Mouse (Mus musculus) Patski (cell line): Measurements from ENCODE around the gene Npff. TPM values are rescaled to one million over a fixed set of nuclear protein-coding genes. Genes with fewer than 3 reads are reported as not detected.

Experiments used
- ATAC-seq: fragments of 100-300 bp; one replicate; pipeline ENCODE4 v1.8.0; 2021
- CTCF ChIA-PET: fragments of 350-600 bp; sonication (Branson Sonifier 250); formaldehyde crosslinking; loops from one replicate; lab custom pipeline; 2022; ENCODE audit warnings: inconsistent platforms; lab: Charles Lee
- POLR2A ChIA-PET: fragments of 350-600 bp; sonication (Branson Sonifier 250); formaldehyde crosslinking; loops from one replicate; lab custom pipeline; 2022; ENCODE audit warnings: antibody characterized with exemption, inconsistent platforms; lab: Charles Lee
- DNase-seq: peaks from one replicate; pipeline ENCODE4 v3.0.0-alpha.2; 2011; ENCODE audit warnings: low read depth, low spot score
- H3K27me3 ChIP-seq: fragments of 371-371 bp; one replicate; pipeline ENCODE4 v1.5.1; 2021
- CTCF ChIP-seq: fragments of 100-300 bp; IDR thresholded peaks from one replicate; pipeline ENCODE4 v1.5.1; 2021
- in situ Hi-C: fragments of 300-500 bp; cut with MboI; formaldehyde crosslinking; loops from 3 replicates; pipeline ENCODE4 v1.11.1; 2018; ENCODE audit warnings: low pct_unique_long_range_greater_than_20kb, mixed read lengths
- polyA plus RNA-seq: library from polyadenylated mRNA; unstranded; gene quantifications from one replicate; pipeline ENCODE4 v1.2.3, GENCODE M21; 2021

The Npff gene
- polyA plus RNA-seq, 1 experiment from 2014 or later = 0.83 TPM

DNA sequence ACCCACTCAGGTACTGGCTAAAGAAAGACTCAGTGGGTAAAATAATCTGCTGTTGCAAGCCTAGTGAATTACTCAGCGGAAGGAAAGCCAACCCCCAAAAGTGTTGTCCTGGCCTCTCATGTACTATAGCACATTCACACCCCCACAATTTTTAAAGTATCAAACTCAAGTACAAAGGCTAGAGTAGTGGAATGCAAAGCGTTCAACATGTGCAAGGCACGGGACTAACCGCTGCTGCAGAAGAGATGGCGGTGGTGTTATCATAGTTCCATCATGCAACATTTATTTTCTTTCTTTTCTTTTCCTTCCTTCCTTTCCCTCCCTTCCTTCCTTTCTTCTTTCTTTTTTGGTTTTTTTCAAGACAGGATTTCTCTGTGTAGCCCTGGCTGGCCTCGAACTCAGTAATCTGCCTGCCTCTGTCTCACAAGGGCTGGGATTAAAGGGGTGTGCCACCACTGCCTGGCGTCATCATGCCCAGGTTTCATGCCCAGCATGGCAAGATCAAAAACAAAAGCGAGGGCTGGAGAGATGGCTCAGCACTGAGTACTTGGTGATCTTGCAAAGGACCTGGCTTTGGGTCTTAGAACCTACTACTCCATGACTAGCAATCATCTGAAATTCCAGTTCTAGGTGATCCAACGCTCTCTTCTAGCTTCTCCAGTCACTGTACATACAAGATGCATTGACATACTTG, 18.8 kb downstream of the Npff start:
- no peak for TF ChIP-seq CTCF
- no peak for DNase-seq
- ChIA-PET POLR2A (interaction anchor here (0.7 to 2.0 kb wide), 4 partner anchors 10 to 41 kb away, joined by 4 to 8 read pairs (median 5); no protein-coding TSS in a partner anchor), CTCF (interaction anchor here (0.5 to 1.9 kb wide), 2 partner anchors 19 to 317 kb away, joined by 3 to 5 read pairs; partner anchors contain the start of gene Npff)
- ATAC-seq = no peak
- in situ Hi-C loops = no loop called here
- no peaks in the 10 kb centered on the region for H3K27me3 ChIP-seq

DNA sequence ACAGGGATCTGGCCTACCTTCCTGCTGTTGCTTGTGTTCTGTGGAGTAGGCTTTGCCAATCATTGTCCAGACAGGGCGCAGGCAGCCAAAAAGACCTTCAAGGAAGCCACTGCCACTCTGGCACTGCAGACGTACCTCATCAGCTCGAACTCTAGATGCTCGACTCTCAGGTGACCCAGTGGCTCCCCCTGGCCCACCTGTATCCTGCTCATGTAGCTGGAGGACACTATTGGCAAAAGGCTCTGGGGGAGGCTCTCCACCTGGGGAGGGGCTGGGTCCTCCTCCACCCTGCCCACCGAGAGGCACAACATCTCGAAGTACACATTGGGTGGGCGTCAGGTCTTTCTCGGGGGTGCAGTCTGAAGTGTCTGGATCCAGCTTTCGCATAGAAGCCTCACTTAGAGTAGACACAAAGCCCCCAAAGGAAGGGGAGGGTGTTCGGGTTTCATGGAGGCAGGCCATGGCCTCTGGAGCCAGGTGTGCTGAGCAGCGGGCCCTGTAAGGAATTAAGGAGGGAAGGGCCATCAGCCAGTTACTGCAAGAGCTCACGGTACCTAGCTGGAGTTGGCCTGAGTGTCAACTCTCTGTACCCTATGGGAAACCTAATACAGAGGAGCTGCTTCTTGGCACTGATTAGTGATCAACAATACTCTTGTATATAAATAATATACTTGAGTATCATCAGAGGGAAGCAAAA, 19.5 kb downstream of the Npff start:
- in situ Hi-C loops = no loop called here
- no peak for DNase-seq
- no peaks in the 10 kb centered on the region for H3K27me3 ChIP-seq
- ChIA-PET CTCF (interaction anchor here (0.5 to 1.4 kb wide), 4 partner anchors 8 to 318 kb away, joined by 3 to 4 read pairs (median 3); no protein-coding TSS in a partner anchor), POLR2A (interaction anchor here (1.1 to 2.0 kb wide), 4 partner anchors 9 to 24 kb away, joined by 4 to 5 read pairs (median 5); partner anchors contain the start of gene Tarbp2)
- no peak for TF ChIP-seq CTCF
- ATAC-seq = no peak

GRCm38 (mm10) chr15:102503924-102504782, 20.6 kb downstream of the Npff start:
- DNase-seq = no peak

GRCm38 (mm10) chr15:102503447-102503846, 21.3 kb downstream of the Npff start, which contains the start of gene Gm10337:
Gene Gm10337, plus strand, starts transcription at chr15:102503722.
- CTCF ChIA-PET = interaction anchor here (1.2 kb wide), 1 partner anchor 22 kb away, joined by 3 read pairs; no protein-coding TSS in a partner anchor
- in situ Hi-C loops = no loop called here
- no peaks in the 10 kb centered on the region for H3K27me3 ChIP-seq
- no peak for DNase-seq
- ATAC-seq = no peak
- no peak for TF ChIP-seq CTCF
- POLR2A ChIA-PET = interaction anchor here (0.6 to 1.3 kb wide), 2 partner anchors 9 to 104 kb away, joined by 3 to 6 read pairs; no protein-coding TSS in a partner anchor

More at GRCm38 (mm10) chr15:102503924-102504782, 20.6 kb downstream of the Npff start:
- ChIA-PET CTCF (interaction anchor here (0.8 to 1.4 kb wide), 5 partner anchors 9 to 23 kb away, joined by 3 to 4 read pairs (median 3); no protein-coding TSS in a partner anchor), POLR2A (interaction anchor here (0.6 to 2.0 kb wide), 6 partner anchors 8 to 105 kb away, joined by 3 to 6 read pairs (median 5); partner anchors contain the start of gene Tarbp2)
- H3K27me3 ChIP-seq = no peaks in the 10 kb centered on the region
- ATAC-seq = no peak
- in situ Hi-C loops = no loop called here
- TF ChIP-seq CTCF = no peak

GRCm38 (mm10) chr15:102502254-102502840, 22.4 kb downstream of the Npff start:
- POLR2A ChIA-PET = interaction anchor here (1.3 to 1.6 kb wide), 2 partner anchors 8 to 17 kb away, joined by 3 to 8 read pairs; no protein-coding TSS in a partner anchor
- CTCF ChIA-PET = no interaction called here
- in situ Hi-C loops = no loop called here
- no peaks in the 10 kb centered on the region for H3K27me3 ChIP-seq
- TF ChIP-seq CTCF = no peak
- DNase-seq = no peak
- no peak for ATAC-seq

DNA sequence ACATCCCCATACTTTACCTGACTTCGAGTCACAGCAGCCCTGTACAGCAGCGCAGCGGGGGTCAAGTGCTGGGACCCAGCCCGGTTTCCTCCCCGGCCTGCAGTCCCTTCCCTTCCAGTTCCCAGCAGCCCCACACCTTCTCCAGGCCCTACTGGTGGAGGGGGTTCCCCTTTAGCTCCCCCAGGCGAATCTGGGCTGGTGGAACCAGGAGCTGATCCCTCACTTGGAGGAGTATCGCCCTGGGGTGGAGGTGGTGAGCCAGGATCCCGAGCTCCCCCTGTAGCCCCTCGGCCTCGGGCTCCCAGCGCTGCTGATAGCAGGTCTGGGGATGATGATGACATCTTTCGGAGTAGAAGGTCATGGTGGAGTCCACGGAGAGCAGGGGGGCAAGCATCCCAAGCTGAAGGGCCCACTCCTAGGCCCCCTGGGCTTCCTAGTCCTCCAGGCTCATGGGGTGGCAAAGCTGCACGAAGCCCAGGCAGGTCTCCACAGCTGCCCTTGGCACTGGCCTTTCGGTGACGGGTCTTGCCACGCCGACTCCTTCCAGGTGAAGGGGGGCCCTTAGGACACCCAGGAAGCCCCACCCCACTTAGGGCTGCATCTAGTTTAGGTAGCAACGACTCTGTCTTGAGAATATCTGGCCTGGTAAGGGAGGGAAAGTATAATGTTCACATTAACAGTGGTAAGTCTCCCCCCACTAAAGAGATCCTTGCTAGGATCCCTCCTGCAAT, 23.5 kb downstream of the Npff start:
- no peaks in the 10 kb centered on the region for H3K27me3 ChIP-seq
- in situ Hi-C loops = no loop called here
- DNase-seq = no peak
- ATAC-seq = no peak
- CTCF ChIA-PET = no interaction called here
- POLR2A ChIA-PET = interaction anchor here (1.3 to 1.6 kb wide), 2 partner anchors 9 to 16 kb away, joined by 3 to 8 read pairs; no protein-coding TSS in a partner anchor
- no peak for TF ChIP-seq CTCF

GRCm38 (mm10) chr15:102500479-102500878, 24.3 kb downstream of the Npff start:
- POLR2A ChIA-PET = interaction anchor here (0.7 to 1.2 kb wide), 2 partner anchors 10 to 90 kb away, joined by 3 to 5 read pairs; no protein-coding TSS in a partner anchor
- in situ Hi-C loops = no loop called here
- DNase-seq = no peak
- H3K27me3 ChIP-seq = no peaks in the 10 kb centered on the region
- TF ChIP-seq CTCF = no peak
- no peak for ATAC-seq
- CTCF ChIA-PET = interaction anchor here (1.1 kb wide), 1 partner anchor 12 kb away, joined by 3 read pairs; no protein-coding TSS in a partner anchor

GRCm38 (mm10) chr15:102499851-102500250, 24.9 kb downstream of the Npff start:
- in situ Hi-C loops = no loop called here
- no peak for TF ChIP-seq CTCF
- no peaks in the 10 kb centered on the region for H3K27me3 ChIP-seq
- POLR2A ChIA-PET = interaction anchor here (0.7 to 1.2 kb wide), 2 partner anchors 11 to 89 kb away, joined by 3 to 5 read pairs; no protein-coding TSS in a partner anchor
- DNase-seq (no peak), ATAC-seq (no peak)
- CTCF ChIA-PET = interaction anchor here (1.1 kb wide), 1 partner anchor 13 kb away, joined by 3 read pairs; no protein-coding TSS in a partner anchor
